Mouse (Mus musculus): ENCODE results near the gene Ppp1r9b.
"Not testable (repeated sequence)": the region's sequence is repeated elsewhere in the genome, so short reads cannot be mapped to it uniquely, and the experiment has no call there.

Ppp1r9b gene

DNA sequence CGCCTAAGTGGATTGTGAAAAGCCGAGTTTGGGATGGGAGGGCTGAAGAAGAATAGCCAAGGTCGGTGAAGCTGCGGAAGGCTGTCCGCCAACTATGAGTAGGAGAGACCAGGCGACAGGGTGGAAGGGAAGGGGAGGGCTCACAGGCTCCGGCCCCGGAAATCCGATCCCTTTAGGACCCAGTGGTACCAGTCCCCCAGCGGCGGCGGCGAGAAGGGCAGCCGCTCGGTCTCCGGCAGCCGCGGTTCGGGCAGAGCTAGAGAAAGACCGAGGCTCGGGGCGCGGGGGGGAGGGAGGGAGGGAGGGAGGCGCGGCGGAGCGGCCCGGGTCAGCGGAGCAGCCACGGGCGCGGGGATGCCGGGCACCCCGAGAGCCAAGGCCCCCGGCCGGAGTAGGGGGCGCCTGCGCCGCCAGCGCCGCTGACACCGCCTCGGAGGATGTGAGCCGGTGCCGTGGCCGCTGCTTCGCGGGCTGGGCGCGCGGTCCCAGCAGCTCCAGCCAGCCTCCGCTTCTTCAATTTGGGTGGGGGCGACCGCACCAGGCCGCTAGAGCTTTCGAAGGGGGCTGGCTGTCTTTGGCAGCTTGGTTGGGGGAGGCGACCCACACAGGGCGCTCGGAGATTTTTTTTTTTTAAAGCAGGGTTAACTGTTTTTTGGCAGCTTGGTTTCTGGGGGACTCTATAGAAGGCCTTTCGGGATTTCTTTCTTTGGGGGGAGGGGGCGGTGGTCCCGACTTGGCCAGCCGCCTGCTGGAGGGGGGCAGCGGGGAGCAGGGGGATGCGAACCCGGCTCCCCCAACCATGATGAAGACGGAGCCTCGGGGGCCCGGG lies at the start of gene Ppp1r9b:
Gene Ppp1r9b (plus strand): TSS at position 287 of the 829 bp plus-strand sequence.
- peak; percentile 91 for DNase-seq

DNA sequence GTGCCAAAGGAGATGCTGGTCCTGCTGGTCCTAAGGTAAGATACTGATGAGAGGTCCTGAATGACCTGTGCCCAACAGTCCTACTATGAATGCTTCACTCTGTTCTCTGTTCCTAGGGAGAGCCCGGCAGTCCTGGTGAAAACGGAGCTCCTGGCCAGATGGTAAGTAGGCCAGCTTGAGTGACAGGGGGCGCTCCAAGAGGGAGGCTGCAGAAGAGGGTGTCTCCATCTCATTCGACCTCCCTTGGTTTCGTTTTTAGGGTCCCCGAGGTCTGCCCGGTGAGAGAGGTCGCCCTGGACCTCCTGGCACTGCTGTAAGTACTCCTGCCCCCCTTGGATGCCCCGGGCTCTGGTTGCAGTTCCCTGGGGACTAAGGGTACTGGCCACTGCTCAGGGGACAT lies 49.7 kb upstream of the Ppp1r9b start:
- no peak for DNase-seq

DNA sequence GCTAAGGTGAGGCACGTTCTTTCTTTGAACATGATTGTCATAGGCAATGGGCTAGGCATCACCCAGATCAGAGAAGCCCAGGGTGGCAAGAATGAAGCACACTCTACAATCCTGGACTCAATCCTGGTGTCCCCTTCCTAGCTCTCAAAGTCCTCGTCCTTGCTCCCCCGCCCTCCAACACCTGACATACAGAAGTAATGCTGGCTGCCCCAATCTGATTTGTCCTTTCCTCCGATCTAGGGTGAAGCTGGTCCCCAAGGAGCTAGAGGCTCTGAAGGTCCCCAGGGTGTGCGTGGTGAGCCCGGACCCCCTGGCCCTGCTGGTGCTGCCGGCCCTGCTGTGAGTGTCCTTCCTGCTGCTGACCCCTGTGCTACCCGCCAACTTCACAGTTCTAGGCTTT lies 49.1 kb upstream of the Ppp1r9b start:
- no peak for DNase-seq

DNA sequence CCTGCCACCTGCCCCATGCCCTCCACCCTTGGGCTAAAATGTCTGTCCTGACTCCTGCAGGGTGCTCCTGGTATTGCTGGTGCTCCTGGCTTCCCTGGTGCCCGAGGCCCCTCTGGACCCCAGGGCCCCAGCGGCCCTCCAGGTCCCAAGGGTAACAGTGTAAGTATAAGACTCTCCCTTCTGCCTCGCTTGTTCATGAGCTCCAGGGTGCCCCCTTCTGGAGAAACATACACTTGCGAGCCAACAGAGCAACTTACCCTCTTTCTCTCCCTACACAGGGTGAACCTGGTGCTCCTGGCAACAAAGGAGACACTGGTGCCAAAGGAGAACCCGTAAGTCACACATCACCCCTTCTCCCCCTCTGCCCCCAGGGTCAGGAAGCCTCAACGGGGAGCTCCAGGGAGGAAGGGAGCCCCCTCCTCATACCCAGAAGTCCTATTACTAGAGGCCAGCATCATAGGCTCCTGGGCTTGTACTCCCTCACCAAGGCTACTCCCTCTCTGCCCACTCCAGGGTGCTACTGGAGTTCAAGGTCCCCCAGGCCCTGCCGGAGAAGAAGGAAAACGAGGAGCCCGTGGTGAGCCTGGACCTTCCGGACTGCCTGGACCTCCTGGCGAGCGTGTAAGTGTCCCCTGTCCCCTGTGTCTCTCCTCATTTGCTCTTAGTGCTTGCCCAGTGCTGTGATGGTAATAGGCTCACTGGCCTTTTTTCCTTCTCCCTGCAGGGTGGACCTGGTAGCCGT lies 48.4 kb upstream of the Ppp1r9b start:
- DNase-seq: peak; percentile 36

DNA sequence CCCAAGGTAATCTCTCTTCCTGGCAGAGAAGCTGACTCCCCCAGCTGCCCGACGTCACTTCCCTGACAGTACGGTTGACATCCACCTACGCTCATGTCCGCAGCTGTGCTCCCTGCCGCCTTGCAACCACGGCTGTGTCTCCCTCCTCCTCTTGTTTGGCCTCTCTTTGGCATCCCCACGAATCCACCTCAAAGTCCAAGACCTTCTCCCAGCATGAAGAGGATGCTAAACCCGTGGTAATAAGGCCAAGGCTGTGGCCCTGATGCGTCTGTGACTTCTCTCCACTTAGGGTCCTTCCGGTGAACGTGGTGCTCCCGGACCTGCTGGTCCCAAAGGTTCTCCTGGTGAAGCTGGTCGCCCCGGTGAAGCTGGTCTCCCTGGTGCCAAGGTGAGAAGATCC lies 47.8 kb upstream of the Ppp1r9b start:
- DNase-seq: no peak

DNA sequence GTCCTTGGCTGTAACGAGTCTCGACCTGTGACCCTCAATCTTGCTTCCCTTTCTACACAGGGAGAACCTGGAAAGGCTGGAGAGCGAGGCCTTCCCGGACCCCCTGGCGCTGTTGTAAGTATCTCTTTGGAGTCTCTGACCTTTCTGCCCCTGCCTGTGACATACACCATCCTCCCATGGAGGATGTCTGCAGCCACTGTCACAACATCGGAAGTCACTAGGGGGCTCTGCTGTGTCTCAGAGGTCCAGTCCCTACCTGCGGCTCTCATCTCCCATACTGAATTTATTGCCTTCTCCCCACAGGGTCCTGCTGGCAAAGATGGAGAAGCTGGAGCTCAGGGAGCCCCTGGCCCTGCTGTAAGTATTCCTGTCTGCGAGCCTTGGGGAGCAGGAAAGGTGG lies 46.5 kb upstream of the Ppp1r9b start:
- DNase-seq: no peak

- no peak for DNase-seq
Observed at GRCm38 (mm10) chr11:94945236-94945635, 45.6 kb upstream of the Ppp1r9b start.

DNA sequence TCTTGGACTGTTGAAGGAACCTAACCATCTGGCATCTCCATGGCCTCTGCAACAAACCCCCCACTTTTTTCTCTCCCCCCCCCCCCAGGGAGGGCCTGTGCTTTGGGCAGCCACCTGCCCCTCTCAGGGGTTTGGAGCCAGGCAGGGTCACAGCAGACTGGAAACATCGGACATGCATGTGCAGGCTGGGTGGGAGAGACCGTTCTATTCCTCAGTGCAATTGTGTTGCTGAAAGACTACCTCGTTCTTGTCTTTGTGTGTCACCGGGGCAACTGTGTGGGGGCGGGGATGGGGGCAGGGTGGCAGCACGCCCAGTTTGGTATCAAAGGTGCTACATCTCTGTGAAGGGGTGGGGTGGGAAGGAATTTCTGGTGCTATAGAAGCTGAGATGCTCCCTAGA lies 38.7 kb upstream of the Ppp1r9b start:
- DNase-seq: no peak

- no peak for DNase-seq
Observed at GRCm38 (mm10) chr11:94955103-94955502, 35.7 kb upstream of the Ppp1r9b start.

- no peak for DNase-seq
Observed at GRCm38 (mm10) chr11:94957693-94958064, 33.2 kb upstream of the Ppp1r9b start.

DNA sequence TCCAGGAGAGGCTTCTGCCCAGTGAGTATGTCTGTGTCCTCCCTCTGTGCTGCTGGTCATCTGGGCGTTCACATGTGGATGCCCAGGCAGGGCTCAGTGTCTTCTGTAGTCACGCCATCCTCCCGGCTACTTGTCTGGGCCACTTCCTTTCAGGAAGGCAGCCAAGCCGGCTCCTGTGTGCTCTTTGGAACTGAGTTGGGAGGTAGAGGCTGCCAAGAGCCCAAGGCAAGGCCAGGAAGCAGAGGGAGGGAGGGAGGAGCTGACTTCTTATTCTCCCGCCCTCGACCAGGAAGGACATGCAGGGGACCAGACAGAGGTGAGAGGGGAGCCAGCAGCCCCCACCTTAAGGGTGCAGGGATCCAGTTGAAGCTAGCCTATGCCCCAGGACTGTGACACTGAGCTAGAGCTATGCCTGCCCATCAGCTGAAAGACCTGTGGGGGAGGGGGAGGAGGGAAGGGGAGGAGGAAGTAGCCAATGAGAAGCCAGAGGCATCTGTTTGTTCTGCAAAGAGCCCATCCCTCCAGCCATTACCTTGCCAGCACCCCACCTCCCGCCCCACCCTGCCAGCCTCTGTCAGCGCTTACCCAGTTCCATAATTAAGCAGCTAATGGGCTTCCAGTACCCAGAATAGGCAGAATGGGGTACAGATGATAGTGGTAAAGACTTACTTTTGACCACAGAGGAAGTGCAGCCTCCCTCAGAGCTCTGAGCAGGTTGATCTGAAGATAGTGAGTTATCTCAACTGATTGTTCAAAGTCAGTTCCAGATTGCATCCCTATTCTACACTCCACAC lies 32.6 kb upstream of the Ppp1r9b start:
- DNase-seq: peak; percentile 49

- DNase-seq: no peak
Observed at GRCm38 (mm10) chr11:94962534-94963101, 28.2 kb upstream of the Ppp1r9b start.

GRCm38 (mm10) chr11:94967419-94967818 lies 23.4 kb upstream of the Ppp1r9b start, which contains the start of gene Hils1:
Gene Hils1 (plus strand): TSS chr11:94967593.
- no peak for DNase-seq

DNA sequence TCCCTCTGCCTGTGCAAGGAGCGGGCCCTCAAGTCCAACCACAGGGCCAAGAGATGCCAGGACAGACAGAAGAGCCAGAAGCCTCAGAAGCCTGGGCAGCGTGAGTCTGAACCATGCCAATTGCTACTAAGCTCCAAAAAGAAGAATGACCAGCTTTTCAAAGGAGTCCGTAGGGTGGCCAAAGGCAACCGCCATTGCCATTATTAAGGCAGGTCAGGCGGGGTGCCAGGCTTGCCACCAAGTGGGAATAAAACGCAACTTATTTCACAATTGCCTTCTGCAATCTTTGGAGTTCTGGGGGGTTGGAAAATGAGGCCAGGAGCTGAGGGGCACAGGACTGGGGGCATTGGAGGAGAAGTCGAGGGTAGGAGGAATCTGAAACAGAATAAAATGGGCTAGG lies 22.6 kb upstream of the Ppp1r9b start:
- peak; percentile 47 for DNase-seq

DNA sequence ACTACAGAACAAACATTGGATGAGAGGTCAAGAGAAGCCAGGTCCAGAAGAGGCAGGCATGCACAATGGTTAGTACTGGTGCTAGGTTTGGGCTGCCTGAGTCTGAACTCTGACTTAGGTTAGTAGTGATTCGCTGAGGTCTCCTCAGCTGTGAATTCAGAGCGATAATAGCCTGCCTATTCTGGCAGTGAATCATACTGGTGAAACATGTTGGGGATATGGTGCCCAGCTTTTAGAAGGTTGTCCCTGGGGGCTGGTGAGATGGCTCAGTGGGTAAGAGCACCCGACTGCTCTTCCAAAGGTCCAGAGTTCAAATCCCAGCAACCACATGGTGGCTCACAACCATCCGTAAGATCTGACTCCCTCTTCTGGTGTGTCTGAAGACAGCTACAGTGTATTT lies 21.1 kb upstream of the Ppp1r9b start:
- not testable (repeated sequence) for DNase-seq

GRCm38 (mm10) chr11:94970210-94970943 lies 20.5 kb upstream of the Ppp1r9b start:
- DNase-seq: peak; percentile 73

DNA sequence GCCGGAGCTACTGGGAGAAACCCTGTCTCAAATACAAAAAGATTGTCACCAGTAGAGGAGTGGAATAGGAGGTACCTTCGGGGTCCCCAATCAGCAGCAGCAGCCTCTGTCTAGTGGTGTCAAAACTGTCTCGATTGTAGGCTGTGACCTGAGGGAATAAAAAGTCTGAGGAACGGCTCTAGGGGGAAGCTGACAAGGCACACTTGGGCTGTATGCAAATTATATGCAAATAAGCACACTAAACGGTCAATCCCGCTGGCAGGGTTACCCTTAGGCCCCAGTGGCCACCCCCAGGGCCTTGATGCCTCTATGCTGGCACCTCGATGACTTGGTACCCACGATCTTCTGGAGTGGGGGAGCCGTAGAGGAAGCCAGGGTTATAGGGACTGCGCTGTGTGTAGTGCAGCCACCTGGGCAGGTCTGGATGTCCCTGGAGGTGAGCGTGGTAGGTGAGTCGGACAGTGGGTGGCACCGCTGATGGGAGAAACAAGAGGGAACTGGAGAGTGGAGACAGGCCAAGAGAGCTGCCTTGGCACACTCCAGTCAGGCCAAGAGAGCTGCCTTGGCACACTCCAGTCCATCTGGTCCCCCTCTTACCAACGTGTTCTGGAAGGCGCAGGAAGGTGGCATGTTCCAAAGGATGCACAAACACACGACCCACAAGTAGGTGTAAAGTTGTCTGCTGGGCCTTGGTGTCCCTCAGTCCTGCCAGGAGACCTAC lies 18.8 kb upstream of the Ppp1r9b start:
- no peak for DNase-seq

GRCm38 (mm10) chr11:94972887-94973286 lies 17.9 kb upstream of the Ppp1r9b start:
- no peak for DNase-seq

DNA sequence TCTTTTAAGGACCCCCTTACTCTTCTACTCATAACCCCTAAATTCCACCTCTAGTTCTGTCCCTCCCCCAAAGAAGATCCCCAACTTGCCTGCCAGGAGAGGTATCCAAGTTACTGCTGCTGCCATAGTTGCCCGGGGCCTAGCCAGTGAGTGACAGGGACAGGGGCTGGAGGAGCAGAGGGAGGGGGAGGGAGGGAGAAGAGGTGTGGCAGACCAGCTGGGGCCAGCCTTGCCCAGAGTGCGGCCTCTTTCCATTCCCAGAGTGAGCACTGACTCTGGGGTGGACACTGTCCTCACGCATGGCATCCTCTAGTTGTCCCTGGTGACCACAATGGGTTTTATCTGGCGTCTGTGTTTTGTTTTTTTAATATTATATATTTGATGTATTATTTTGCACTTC lies 17.5 kb upstream of the Ppp1r9b start:
- DNase-seq: no peak

- DNase-seq: no peak
Observed at GRCm38 (mm10) chr11:94974951-94975350, 15.9 kb upstream of the Ppp1r9b start.

DNA sequence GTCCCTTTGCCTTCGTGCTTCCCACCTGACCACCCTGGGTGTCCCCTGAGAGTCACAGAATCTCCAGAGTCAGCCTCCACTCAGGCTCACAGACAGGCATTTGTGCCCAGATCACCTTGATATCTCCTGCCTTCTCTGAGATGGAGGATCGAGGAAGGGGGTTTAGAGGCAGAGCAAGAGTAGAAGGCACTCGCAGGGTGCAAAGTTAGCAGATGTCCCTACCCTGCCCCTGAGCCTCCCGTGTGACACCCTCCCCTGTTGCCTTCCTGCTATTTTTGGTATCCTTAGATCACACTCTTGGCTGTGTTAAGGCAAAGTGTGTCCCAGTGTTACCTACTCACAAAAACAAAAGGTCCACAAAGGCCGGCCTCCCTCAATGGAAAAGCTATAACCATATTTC lies 14.6 kb upstream of the Ppp1r9b start, which contains the start of gene Sgca:
Gene Sgca (minus strand): TSS at position 129 of the 400 bp plus-strand sequence.
- DNase-seq: no peak

Measured in right cerebral cortex, postnatal 4 days (tissue).